Mouse (Mus musculus): ENCODE measurements around the gene B230104I21Rik.

The B230104I21Rik gene

DNA sequence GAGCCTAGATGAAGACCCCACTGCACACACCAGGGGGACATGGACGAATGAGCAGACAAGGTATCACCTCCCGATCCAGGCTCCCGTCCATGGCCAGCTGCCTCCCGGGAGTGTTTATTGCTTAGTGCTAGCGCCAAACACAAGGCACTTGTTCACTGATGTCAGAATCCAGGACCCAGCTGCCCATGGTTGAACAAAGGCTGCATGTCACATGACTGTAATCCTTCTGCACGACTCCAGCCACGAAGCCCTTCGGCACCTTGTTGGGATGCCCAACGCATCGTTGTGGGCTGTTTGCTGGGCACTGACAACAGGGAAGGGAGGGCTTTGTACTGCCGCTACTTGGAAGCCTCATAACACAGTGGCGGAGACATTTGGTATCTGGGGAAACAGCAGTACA lies at the start of gene B230104I21Rik:
Gene B230104I21Rik, plus strand, starts transcription at position 367 of the 400 bp plus-strand sequence.
- no peak for DNase-seq (ENCODE audit: low read depth, low spot score)

DNA sequence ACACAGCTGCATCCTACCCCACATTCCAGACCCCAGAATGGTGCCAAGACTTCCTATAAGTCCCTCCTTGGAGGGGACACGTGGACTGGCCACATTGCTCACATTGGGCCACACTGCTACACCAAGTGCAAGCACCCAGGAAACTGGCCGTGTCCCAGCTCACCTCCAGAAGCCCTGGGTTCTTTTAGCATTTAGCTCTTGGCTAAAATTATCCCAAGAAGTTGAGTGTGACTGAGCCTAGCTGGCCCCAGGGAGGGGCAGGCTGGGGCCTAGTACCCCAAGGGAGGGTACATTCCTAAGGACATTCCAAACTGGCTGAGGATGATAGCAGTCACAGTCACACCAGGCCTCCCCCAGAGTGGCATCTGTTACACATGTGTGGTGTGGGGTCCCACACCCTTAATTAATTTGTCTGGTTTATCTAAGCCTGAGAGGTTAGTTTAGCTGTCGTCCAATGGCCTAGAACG lies 42.2 kb upstream of the B230104I21Rik start:
- no peak for DNase-seq (ENCODE audit: low read depth, low spot score)

DNA sequence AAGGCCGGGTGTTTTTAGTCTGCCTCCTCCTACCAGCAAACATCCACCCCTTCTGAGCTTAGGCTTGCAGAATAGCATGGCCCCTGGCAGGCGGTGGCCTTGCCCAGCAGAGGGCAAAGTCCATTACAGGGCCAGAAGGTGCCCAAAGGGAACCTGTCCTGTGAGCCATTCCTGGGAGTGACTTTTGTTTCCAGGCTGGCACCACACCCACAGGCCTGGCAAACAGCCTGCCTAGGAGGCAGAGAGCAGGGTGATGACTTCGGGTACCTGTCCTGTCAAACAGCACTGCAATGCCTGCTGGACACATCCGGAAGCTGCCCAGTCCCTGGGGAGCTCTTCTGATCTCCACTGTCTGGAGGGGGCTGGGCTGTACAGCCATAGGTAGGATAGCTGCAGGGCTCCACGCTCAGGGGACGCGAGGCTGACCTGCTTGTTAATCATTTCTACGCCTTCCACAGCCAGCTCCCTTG lies 41.6 kb upstream of the B230104I21Rik start:
- no peak for DNase-seq (ENCODE audit: low read depth, low spot score)

DNA sequence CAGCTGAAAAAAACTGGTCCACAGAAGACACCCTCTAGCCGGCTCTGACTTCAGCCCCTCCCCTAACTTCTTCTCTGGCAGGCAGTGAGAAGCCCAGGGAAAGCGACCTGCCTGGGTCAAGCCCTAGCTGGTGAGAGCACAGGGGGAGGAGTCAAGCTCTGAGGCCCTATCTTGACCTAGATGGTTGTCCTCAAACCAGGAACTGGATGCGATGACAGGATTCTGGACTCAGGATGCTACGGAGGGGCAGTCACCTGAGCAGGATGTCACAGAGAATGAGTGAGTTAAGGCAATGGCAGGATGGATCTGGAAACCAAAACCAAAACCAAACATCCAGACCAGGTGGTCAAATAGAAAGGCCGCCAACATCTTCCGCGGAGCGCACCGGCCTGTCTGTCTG lies 38.2 kb upstream of the B230104I21Rik start:
- peak; percentile 57 for DNase-seq (ENCODE audit: low read depth, low spot score)

DNA sequence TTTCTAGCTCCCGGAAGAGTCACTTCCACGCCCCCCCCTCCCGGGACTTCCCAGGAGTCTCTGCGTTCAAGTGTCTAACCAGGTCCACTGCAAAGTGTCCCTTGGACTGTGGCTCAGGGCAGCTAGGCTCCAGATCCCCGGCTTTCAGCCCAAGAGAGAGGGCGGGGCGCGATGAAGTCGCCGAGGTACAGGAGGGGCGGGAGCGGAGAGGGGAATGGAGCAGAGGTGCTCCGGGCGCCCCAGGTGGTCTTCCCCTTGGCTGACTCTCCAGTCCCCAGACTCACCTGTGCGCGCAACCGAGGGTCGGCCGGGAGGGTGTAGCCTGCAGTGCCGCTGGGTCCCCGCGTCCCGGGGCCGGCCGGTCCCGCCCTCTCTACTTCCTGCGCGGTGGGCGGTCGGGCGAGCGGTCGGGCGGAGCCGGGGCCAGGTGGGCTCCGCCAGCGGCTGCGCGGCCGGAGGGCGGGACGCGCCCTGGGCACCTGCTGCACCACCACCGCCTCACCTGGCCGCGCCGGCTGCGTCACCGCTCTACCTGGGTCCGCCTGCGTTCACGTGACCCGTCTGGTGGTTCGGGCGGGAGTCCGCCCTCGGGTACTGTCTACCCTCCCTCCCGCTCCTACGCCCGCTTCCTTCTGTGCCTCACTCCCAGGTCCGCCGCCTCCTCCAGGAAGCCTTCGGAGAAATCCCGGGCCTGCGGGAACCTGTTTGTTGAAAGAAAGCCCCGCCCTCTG lies 36.2 kb upstream of the B230104I21Rik start:
- peak; percentile 49 for DNase-seq (ENCODE audit: low read depth, low spot score)

DNA sequence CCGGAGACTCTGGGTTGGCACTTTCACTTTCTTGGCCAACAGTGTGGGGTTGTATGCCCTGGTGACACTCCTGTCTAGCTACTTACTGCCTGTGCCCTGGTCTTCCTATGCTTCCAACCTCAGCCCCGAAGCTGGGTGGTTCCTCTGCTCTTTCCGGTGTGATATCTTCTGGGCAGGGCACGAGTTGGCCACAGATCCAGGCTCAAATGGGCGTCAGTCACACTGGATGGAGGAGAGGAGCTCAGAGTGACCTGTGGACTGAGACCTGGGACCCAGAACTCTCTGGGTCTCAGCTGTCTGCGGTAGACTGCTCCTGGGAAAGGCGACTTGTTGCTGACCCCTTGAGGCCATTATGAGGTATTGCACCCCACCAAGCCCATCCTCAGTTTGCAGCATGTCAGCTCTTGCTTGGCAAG lies 34.5 kb upstream of the B230104I21Rik start, which contains the start of gene Arhgef16:
Gene Arhgef16, minus strand, starts transcription at position 211 of the 416 bp plus-strand sequence.
- DNase-seq (ENCODE audit: low read depth, low spot score), result peak; percentile 31

DNA sequence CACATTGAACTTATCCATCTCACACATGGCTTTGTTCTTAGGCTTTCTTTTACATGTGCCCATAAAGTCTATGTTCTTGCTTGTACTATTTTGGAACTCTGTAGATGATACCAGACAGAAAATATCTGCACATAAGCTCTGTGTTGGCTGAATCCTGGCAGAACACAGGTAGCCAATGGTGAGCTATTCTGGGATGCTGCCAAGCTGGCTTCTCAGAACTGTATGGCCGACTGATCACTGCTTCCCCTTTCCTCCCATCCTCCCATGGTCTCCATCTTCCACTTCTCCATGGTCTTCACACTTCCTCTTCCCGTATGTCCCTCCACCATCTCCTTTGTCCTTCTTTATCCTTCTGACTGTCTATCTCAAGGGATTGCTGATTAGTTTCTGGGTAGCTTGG lies 26.8 kb upstream of the B230104I21Rik start:
- no peak for DNase-seq (ENCODE audit: low read depth, low spot score)

DNA sequence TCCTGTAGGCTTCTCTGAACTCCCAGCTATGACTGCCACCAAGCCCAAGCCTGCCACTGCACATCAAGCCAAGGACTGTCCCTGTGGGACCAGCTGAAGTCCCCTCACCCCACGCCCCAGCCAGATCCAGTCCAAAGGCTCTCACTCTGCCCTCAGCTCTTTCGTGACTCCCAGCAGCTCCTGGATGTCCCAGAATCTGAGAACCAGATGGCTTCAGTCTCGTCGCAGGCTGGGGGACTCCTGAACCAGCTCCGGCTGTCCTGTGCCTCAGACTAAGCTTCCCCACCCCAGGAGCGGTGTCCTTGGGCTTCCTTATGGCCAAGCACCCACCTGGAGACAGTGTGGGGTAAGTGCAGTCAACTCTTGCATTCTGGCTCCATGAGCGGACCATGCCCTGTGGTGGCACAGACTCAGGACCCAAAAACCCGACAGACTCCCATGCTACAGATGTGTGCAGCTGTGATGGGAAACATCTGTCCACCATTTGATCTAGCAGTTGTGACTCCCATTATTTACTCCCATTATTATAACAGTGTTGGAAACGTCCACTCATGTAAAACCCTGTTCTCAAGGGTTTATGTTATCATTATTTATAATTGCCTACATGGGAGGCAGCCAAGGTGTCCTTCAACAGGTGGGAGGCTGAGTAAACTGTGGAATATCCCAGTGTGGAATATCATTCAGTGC lies 25.2 kb upstream of the B230104I21Rik start:
- DNase-seq (ENCODE audit: low read depth, low spot score), result no peak

DNA sequence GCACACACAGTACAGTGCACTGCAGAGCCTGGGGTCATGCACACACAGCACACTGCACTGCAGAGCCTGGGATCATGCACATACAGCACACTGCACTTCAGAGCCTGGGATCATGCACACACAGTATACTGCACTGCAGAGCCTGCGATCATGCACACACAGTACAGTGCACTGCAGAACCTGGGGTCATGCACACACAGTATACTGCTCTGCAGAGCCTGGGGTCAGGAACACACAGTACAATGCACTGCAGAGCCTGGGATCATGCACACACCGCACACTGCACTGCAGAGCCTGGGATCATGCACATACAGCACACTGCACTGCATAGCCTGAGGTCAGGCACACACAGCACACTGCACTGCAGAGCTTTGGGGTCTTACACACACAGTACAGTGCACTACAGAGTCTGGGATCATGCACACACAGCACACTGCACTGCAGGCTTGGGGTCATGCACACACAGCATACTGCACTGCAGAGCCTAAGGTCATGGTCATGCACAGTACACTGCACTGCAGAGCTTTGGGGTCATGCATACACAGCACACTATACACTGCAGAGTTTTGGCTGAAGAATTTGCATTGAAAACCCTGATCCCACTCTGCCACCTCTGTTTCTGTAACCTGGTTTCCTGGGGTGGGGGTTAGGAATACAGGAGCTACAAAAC lies 23.6 kb upstream of the B230104I21Rik start:
- DNase-seq (ENCODE audit: low read depth, low spot score), result no peak

DNA sequence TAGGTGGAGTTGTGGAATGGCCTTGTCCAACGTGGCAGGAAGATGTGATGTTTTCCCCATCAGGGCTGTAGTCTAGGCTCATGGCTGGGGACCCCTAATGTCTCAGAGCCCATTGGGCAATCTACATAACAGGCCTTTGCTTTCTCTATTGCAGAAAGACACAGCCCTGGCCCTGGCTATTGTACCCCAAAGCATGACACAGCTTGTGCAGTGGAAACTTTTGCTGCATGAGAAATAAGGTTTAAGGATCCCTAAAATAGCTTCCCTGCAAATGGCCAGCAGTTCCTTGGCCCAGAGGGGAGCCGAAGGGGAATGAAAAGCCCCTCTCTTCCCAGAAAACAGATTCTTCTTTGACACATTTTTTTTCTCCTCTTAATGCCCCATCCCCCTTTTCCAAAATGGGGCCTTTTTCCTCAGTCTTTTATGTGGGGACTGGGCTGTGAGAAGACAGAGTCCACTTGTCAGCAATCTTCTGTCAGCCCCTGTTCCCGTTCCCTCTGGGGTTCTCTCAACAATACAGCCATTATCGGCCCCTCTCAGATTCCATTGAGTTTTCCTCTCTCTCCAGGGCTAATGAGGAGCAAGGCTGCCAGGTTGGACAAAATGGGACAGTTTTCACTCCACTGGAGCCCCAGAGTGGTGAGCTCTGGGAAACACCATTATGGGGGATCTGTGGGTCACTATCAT lies 22.8 kb upstream of the B230104I21Rik start:
- no peak for DNase-seq (ENCODE audit: low read depth, low spot score)

DNA sequence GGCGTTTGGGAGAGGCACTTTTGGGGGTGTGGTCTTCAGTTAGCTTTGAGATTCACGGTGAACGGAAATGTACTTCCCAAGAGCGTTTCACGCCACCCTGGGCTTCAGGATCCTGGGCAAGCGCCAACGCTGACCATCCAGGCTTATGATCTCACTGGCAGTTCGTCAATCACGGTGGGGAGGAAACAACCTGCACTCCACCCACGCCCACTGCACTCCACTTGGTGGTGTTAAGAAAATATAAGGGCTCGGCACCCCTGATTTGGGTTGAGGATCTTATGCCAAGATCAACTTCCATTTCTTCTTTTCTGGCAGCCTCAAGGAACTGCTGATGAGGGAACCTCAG lies 22.3 kb upstream of the B230104I21Rik start:
- DNase-seq (ENCODE audit: low read depth, low spot score), result no peak

DNA sequence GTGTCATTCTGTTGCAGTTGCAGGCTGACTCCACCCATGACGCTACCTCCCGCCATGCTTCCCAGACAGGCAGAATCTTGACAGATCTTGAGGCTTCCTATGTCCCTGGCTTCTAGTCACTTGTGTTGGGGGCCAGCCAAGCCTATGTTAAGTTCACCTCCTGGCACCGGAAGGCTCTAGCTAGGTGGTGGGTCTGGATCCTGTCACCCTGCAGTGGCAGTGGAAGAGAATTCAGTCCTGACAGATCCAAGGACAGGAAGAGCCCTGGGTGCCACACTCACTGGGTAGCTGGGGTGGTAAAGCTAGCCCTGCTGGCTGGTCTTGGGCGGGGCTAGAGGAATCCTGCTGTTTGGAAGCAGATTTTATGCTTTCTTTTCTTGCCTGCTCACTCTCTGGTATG lies 10.5 kb upstream of the B230104I21Rik start:
- DNase-seq (ENCODE audit: low read depth, low spot score), result no peak

DNA sequence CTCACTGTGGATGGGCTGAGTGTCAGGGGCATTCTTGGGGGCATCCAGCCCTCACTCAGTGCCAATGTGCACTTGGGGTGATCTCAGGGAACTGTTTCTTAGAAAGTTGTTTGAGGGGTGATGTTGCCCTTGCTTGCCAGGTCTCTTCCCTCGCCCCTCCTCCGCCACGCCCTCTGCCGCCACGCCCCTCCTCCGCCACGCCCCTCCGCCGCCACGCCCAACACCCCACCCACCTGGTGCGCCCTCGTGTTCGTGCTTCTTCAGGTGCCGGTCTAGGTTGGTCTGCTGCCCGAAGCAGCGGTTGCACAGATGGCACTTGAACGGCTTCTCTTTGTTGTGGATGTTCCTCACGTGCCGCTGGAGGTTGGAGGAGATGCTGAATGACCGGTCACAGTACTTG lies 7.5 kb upstream of the B230104I21Rik start:
- no peak for DNase-seq (ENCODE audit: low read depth, low spot score)

DNA sequence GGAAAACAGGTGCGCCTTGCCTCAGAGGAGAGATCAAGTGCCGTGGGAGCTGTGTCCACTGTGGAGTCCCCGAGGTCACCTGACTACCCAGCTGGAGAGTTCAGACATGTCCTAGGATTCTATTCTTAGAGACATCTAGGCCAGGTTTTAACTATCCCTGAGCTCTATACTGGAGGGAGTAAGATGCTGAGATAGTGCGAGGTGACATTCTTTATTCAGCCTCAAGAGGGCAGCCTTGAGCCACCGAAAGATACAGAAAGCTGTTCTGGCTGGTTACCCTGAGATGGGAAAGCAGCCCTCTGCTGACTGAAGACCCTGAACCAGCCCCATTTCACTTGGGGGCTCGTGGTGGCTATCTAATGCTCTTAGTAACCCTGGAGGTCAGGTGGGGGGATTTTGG lies 7.1 kb upstream of the B230104I21Rik start:
- DNase-seq (ENCODE audit: low read depth, low spot score), result peak; percentile 58

DNA sequence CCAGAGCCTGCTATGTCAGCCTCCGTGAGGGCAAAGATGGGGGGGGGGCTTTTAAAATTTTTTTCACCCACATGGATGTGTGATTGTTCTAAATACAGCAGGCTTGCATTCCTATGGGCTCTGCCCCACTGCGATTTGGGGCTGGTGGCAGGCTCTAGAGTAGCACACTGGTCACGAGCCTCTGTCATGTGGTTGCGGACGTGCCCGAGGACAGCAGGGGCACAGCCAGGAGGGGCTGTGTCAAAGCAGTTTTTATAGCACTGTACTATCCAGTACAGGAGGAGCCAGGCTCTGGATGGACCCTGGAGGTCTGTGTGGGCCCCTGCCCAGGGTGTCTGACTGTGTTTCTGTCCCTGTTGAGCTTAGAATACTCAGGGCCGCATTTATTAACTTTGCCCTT lies 5.9 kb upstream of the B230104I21Rik start:
- no peak for DNase-seq (ENCODE audit: low read depth, low spot score)

DNA sequence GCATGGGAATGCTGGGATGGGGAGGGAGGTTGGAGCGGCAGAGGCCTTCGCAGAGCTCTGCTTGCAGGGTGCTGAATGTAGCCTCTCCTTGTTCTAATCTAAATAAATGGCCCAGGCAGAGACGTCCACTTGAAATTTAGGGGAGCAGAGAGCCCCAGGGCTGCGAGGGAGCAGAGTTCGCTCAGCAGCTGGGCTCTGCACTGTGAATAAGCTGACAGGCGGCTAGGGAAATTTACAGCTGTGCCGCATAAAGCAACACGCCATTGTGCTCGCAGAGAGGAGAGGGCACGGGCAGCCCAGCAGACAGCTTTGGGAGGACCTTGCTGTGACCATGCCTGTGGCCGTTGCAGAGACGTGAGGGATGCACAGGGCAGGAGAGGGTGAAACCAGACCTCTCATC lies 4.7 kb upstream of the B230104I21Rik start:
- DNase-seq (ENCODE audit: low read depth, low spot score), result no peak

DNA sequence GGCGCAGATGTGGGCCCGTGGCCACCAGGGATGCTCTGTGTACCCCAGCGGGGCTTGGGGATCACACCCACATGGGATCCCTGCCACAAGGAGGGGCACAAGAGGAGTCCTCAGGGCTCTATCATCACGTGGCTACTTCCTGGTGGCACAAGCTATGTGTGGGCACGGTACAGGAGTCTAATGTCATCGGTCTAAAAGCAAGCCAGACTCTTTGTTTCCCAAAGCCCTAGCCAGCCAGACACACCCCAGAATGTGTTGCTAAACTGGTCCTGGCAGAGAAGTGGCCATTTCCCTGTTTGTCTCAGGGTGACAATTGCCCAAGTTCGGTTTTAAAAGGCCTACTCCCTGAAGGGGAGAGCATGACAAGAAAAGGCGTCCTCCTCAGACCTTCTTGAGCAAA lies 2.6 kb upstream of the B230104I21Rik start:
- DNase-seq (ENCODE audit: low read depth, low spot score), result no peak

DNA sequence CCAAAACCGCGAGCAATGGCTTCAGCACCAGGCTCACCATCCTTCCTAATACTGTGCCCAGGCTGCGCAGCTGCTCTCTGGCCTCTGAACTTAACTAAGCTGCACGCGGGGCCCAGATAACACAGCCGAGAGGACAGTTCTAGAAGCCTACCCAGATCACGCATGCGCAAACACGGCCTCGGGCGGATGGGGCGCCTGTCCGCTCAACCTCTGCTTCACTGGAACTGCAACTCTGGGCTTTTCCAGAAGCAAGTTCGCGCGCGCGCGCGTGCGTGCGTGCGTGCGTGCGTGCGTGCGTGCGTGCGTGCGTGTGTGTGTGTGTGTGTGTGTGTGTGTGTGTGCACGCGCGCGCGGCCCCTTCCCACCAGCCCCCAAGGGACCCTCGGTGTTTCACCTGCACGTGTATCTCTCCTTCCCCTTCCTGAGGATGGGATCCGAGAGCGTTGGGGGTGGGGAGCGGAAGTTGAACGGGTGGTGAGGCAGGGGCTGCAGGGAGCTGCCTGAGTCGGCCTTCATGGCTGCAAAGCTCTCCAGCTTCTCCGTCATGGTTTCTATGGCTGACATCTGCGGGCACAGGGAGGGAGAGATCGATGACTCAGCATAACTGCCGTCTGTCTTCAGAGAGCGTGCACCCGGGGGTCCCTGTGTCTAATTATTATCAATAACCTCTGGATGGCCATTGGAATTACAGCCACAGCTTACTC lies 1.1 kb upstream of the B230104I21Rik start:
- DNase-seq (ENCODE audit: low read depth, low spot score), result no peak

DNA sequence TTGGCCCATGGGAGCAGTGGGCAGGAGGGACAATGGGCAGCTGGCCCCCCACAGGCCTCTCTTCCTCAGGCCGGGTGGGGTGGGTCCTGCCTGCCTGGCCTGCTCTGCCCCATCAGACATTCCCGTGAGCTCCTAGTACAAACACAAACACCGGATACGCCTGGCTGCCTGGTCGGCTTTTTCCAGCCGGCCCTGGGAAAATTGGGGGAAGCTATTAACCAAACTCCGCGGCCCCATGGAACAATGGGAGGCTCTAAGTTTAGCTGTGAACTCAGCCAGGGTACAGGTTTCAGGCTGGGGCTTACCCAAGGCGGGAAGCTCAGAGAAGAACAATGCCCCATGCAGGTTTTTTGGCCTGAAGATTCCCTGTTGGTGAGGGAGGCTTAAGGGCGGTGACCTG lies 723 bp downstream of the B230104I21Rik start:
- DNase-seq (ENCODE audit: low read depth, low spot score), result no peak

DNA sequence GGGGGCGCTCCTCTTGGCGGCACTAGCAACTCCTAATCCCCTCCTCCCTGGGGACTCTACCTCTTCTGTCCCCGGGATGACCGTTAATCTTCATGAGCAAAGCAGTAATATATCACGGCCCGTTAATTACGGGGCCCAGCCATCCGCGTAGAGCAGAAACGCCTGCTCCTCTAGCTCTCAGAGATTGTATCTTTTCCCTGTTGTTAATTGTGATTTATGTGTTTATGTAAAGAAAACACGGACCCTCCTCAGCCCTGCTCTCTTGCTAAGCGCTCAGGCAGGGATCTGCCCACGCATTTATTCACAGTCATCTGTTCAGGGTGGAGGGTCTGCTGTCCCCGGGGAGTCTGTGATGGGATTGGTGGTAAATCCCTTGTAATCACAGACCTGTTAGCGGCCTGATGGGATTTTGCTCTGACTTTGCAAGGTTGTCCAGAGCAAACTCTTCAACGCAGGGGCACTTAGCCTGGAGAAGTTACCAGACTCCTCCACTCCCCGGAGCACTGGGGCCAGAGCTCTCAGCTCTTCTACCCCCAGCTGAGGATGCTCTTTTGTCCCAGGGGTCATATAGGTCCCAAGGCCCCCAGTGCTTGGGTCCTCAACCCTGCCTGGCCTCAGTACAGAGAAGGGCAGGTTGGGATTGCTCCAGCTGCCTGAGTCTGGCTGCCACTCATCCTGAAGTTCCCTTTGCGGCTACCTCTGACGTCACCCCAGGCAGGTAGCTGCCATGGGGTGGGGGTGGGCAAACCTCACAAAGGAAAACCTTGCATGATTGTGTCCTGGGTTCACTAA lies 11.0 kb downstream of the B230104I21Rik start:
- DNase-seq (ENCODE audit: low read depth, low spot score), result no peak

Measured in WW6 (cell line).